Mouse (Mus musculus) intestine, embryonic 15.5 days (tissue): Measurements from ENCODE around the gene D630023F18Rik. TPM values are rescaled to one million over a fixed set of nuclear protein-coding genes. Genes with fewer than 3 reads are reported as not detected.
A peak's percentile ranks its signal among the peaks of the same experiment; 100 is the strongest.

ENCODE experiments used
- ATAC-seq: fragments of 200-750 bp; cut with Nextera tagmentation; 2 replicates; pipeline ENCODE4 v1.8.0; 2017; ENCODE audit warnings: moderate TSS enrichment, moderate library complexity
- H3K27ac ChIP-seq: fragments of 300-500 bp; sonication (generic); 2 replicates; pipeline ENCODE4 v1.5.1; 2015; ENCODE audit warnings: mild to moderate bottlenecking, inconsistent platforms
- H3K27me3 ChIP-seq: fragments of 300-500 bp; sonication (generic); replicated peaks from 2 replicates; pipeline ENCODE4 v1.6.1; 2015; ENCODE audit warnings: inconsistent platforms
- H3K36me3 ChIP-seq: fragments of 300-500 bp; sonication (generic); 2 replicates; pipeline ENCODE4 v1.6.1; 2015; ENCODE audit warnings: inconsistent platforms
- H3K4me1 ChIP-seq: fragments of 300-500 bp; sonication (generic); replicated peaks from 2 replicates; pipeline ENCODE4 v1.6.1; 2015; ENCODE audit warnings: inconsistent platforms
- H3K4me2 ChIP-seq: fragments of 300-500 bp; sonication (generic); replicated peaks from 2 replicates; pipeline ENCODE4 v1.6.1; 2015; ENCODE audit warnings: mild to moderate bottlenecking, inconsistent platforms
- H3K4me3 ChIP-seq: fragments of 300-500 bp; sonication (generic); replicated peaks from 2 replicates; pipeline ENCODE4 v1.5.1; 2015; ENCODE audit warnings: inconsistent platforms
- H3K9ac ChIP-seq: fragments of 300-500 bp; sonication (generic); 2 replicates; pipeline ENCODE4 v1.6.1; 2015; ENCODE audit warnings: inconsistent platforms
- H3K9me3 ChIP-seq: fragments of 300-500 bp; sonication (generic); 2 replicates; pipeline ENCODE4 v1.6.1; 2016; ENCODE audit warnings: inconsistent platforms
- WGBS: fragments of 180-500 bp; shearing (Covaris S2); methylation state at CpG from one replicate; pipeline ENCODE4 v1.1.7; 2015; 5-methylcytosine and 5-hydroxymethylcytosine counted together
- polyA plus RNA-seq: library from polyadenylated mRNA; unstranded; fragments of >200 nt; fragmentation: Nextera tagmentation; extraction: Ambion mirVana; gene quantifications from 2 replicates; pipeline ENCODE4 v1.2.1, GENCODE M21; 2015

The D630023F18Rik gene
- polyA plus RNA-seq, 1 experiment from 2014 or later = 0.13 TPM

DNA sequence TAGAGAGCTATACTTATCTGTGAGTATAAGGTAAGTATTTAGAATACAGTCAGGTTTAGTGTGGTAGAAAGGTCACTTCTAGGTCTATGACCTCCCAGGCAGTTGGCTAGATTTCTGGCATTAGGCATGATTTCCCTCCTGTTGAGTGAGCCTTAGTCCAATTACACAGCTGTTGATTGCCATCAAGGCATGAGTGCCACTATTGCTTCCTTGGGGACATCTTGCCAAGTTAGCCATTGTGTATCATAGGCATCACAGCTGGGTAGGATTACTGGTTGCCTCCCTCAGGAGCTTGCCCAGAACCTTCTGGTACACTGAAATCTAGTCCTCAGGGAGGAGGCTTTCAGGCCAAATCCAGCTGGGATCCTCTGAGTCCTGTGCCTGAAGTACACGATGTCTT, 9.8 kb upstream of the D630023F18Rik start:
- ATAC-seq = no peak
- Histone ChIP-seq H3K4me1 (no peaks in the 10 kb centered on the region), H3K4me2 (no peak overlapping the region), H3K4me3 (no peak overlapping the region), H3K9ac (no peak overlapping the region), H3K9me3 (no peaks in the 10 kb centered on the region), H3K27ac (no peak overlapping the region), H3K27me3 (no peaks in the 10 kb centered on the region), H3K36me3 (no peaks in the 10 kb centered on the region)
- 96% methylated on average over 1 of the region's 1 CpGs for WGBS

DNA sequence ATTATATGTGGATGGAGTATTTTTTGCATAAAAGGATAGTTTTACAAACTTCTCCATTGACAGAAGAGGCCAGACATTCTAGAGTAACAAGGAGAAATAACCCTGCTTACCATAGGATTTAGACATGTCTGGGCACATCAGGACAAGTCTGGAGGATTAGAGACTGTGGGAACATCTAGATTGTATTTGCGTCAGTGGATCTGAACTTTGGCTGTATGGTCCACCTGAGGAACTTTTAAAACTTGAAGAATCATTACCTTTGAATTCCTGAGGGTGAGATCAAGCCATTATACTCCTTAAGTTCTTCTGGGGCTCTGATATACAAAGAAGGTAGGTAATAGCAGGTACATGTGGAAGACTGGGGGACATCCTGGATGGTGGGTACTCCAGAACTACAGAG, 8.7 kb upstream of the D630023F18Rik start:
- H3K4me3 ChIP-seq = no peak overlapping the region
- no peaks in the 10 kb centered on the region for H3K36me3 ChIP-seq
- no peak for ATAC-seq
- no peaks in the 10 kb centered on the region for H3K4me1 ChIP-seq
- 97% methylated on average over 1 of the region's 1 CpGs for WGBS
- no peaks in the 10 kb centered on the region for H3K27me3 ChIP-seq
- no peaks in the 10 kb centered on the region for H3K9me3 ChIP-seq
- no peak overlapping the region for H3K27ac ChIP-seq
- H3K4me2 ChIP-seq = no peak overlapping the region
- H3K9ac ChIP-seq = no peak overlapping the region

DNA sequence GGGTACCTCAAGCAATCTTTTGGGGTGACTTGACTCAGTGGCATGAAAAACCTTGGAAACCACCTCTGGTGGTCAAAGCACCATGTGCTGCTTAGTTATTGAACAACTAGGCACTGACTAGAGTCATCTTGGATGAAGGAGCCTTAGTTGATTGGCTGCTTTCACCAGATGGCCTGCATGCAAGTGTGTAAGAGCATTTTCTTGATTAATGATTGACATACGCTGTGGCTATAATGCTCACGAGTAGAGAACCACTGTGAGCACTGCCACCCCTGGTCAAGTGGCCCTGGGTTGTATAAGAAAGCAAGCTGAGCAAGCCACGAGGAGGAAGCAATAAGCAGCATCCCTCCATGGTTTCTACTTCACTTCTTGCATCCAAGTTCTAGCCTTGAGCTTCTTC, 7.2 kb upstream of the D630023F18Rik start:
- Histone ChIP-seq H3K4me1 (no peaks in the 10 kb centered on the region), H3K27me3 (no peaks in the 10 kb centered on the region), H3K9ac (no peak overlapping the region), H3K4me3 (no peak overlapping the region), H3K36me3 (no peaks in the 10 kb centered on the region), H3K27ac (0 out of 2 replicates have a peak overlapping the region, but pooled peaks have one; percentile 51), H3K9me3 (no peaks in the 10 kb centered on the region), H3K4me2 (no peak overlapping the region)
- WGBS = 65% methylated on average over 3 of the region's 3 CpGs
- peak; percentile 91 for ATAC-seq

DNA sequence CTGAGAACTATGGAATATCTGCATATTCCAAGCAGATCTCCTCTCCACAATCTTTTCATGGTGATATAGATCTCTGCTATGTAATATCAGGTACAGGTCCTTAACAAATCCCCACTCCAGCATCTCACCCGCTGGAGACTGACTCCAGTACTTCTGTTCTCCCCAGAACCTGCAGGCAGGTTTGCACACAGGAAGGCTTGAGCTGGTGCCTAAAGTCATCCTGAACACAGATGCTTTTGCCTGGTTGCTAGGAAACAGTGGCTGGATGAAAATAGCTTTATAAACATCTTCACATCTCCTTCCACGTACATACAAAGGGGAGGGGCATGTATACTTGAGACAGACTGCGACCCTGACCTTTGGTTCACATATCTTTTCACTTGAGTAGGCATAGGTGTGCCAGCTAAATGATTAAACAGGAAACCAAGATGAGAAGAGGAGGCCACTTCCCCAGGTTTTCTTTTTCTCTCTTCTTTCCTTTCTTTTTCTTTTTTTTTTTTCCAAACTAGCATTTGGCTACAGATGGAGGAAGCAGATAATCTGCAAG, 6.7 kb upstream of the D630023F18Rik start:
- WGBS = 50% methylated on average over 3 of the region's 3 CpGs
- no peaks in the 10 kb centered on the region for H3K9me3 ChIP-seq
- H3K36me3 ChIP-seq = no peaks in the 10 kb centered on the region
- no peaks in the 10 kb centered on the region for H3K27me3 ChIP-seq
- no peak overlapping the region for H3K9ac ChIP-seq
- H3K27ac ChIP-seq = 0 out of 2 replicates have a peak overlapping the region, but pooled peaks have one; percentile 51
- no peak overlapping the region for H3K4me2 ChIP-seq
- H3K4me1 ChIP-seq = no peaks in the 10 kb centered on the region
- no peak overlapping the region for H3K4me3 ChIP-seq
- peak; percentile 90 for ATAC-seq

DNA sequence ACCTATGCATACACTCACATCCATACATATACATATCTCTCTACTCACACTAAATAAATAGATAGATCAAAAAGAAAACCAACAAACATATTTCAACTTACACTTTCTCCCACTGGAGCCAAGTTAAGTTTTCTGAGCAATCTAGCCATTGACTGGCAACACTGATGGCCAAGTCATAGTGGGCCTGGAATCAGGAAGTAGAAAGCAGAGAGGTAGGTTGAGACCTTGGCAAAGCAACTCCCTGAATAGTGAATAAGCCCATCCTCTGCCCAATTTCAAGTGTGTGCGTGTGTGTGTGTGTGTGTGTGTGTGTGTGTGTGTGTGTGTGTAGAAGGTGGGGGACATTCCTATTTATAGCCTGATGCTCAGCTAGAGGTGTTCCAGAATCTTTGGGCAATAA, 3.6 kb downstream of the D630023F18Rik start, which contains the start of gene Gm28845:
Gene Gm28845, minus strand, starts transcription at position 121 of the 400 bp plus-strand sequence.
- 94% methylated on average over 1 of the region's 1 CpGs for WGBS
- peak within 1 kb of the TSS; percentile 83 for H3K27ac ChIP-seq

DNA sequence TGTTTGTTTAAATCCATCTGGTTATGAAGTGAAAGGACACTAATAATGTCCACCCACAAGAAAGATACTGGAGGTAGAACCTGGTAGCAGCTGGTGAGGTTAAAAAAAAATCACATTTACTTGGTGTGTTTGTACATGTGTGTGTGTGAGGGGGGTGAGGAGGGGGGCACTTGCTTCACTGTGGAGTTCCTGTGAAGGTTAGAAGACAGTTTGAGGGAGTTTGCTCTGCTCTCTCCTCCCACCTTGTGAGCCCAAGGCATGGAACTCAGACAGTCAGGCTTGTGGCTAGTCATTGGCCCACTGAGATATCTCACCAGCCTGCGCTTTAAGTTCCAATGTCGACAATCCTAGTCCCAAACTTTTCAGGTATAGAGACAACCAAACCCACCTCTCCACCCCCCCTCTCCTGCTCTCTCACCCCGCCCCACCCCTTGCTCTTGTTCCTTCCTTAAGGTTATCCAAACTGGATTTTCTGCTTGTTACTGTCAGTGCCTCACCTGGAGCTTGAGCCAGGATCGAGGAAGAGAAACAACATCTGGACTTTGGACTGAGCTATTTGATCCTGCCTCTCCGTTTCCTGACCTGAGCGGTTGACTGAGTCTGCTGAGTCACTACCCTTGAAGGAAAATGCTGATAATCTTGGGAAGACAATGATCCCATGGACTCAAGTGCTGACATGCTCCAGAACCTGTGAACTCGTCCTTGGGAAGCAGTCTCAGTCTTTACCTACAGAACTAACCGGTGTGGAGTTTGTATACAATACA, 4.7 kb downstream of the D630023F18Rik start:
- no peak overlapping the region for H3K9ac ChIP-seq
- H3K36me3 ChIP-seq = no peaks in the 10 kb centered on the region
- H3K27me3 ChIP-seq = no peaks in the 10 kb centered on the region
- 43% methylated on average over 8 of the region's 8 CpGs for WGBS
- ATAC-seq = peak; percentile 95
- H3K9me3 ChIP-seq = no peaks in the 10 kb centered on the region
- H3K4me2 ChIP-seq = 0 out of 2 replicates have a peak overlapping the region, but pooled peaks have one; percentile 24
- peak overlapping the region; percentile 83 for H3K27ac ChIP-seq
- H3K4me3 ChIP-seq = no peak overlapping the region
- H3K4me1 ChIP-seq = no peaks in the 10 kb centered on the region

More for the DNA sequence above, 3.6 kb downstream of the D630023F18Rik start, which contains the start of gene Gm28845:
- Histone ChIP-seq H3K9ac (no peak within 1 kb of the TSS), H3K27me3 (no peaks in the 10 kb centered on the region), H3K4me2 (0 out of 2 replicates have a peak within 1 kb of the TSS, but pooled peaks have one; percentile 24), H3K4me1 (no peaks in the 10 kb centered on the region), H3K36me3 (no peaks in the 10 kb centered on the region), H3K9me3 (no peaks in the 10 kb centered on the region), H3K4me3 (no peak within 1 kb of the TSS)
- no peak for ATAC-seq

DNA sequence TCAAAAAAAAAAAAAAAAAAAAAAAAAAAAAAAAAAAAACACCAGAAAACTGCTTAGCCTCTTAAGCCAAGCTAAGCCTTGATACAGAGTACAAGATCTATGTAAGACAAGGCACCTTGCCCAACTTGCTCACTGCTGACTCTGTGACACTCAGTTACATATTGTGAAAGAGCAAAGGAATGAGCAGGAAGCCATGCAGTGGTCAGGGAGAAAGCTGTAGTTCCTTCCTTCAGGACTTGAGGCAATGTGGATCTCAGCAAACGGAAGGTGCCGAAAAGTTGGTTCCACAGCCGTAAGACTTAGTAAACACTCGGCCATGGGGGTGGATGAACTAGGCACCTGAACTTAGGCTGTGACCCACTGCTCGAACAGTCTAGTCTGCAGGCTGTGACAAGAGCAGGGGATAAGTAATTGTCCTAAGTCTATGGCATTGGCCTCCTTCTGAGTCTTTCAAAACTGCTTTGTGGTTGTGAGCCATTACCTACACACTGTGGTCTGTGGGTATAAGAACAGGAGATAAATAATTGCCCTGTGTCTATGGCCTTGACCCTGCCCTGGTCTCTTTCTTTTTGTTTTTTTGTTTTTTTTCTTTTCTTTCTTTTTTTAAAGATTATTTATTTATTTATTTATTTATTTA, 9.4 kb downstream of the D630023F18Rik start:
- WGBS = 89% methylated on average over 5 of the region's 5 CpGs
- Histone ChIP-seq H3K4me3 (no peak overlapping the region), H3K9ac (no peak overlapping the region), H3K36me3 (no peaks in the 10 kb centered on the region), H3K4me2 (no peak overlapping the region), H3K27ac (no peak overlapping the region), H3K9me3 (no peaks in the 10 kb centered on the region), H3K27me3 (no peaks in the 10 kb centered on the region), H3K4me1 (no peaks in the 10 kb centered on the region)
- ATAC-seq = no peak

DNA sequence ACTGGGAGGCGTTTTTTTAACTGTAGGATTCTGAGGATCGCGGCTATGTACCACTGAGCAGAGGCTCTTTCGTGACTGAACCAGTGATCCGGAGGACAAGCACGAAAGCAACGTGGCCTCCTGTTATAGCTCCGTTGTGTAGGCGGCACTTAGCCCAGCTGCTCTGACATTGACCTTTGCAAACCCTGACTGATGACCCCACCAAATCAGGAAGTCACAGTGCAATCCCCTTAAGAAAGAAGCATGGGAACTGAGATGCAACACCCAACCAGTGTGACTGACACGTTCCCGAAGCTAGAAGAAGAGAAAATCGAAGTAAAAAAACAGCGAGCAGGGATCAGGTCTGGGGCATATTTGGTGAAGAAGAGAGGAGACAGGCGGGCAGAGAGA, 10.2 kb downstream of the D630023F18Rik start:
- H3K4me3 ChIP-seq = no peak overlapping the region
- peak; percentile 25; the same call in 1 of the 2 replicates for ATAC-seq
- no peaks in the 10 kb centered on the region for H3K36me3 ChIP-seq
- no peak overlapping the region for H3K9ac ChIP-seq
- H3K27me3 ChIP-seq = no peaks in the 10 kb centered on the region
- H3K4me2 ChIP-seq = peak overlapping the region; percentile 10
- H3K4me1 ChIP-seq = no peaks in the 10 kb centered on the region
- WGBS = 54% methylated on average over 14 of the region's 14 CpGs
- H3K9me3 ChIP-seq = no peaks in the 10 kb centered on the region
- H3K27ac ChIP-seq = no peak overlapping the region

DNA sequence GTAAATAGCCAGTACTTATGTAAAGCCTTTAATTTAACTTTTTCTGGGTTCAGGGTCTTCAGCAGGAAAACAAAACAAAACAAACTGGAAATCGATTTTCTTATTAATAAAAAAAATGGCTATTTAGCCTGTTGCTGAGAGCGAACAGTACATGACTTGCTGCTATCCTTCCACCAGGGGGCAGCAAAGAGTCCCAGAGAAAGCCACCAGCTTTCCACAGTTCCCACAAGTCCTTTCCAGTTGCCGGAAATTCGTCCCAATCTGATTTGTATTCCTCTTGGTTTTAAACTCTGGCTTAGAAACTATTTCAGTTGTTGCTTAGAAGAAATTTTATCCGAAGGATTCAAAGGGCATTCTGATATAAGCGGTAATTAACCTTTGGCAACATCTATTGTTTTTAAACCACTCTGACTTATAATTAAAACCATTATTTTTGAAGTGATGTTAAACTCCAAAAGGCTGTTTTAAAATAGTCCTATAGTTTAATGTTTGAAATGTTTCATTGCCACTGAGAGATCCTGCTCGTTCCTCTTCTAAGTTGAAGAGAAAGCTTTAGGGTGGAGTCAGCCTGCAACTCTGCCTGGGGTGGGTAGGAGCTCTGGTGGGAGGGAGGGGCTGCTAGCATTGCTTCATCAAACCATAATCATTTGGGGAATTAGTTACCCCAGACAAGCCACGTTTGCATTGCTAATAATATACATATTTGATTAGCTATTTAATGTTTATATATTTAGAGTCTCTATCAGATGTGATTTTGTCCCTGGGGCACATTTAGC, 10.8 kb downstream of the D630023F18Rik start:
- no peak overlapping the region for H3K4me3 ChIP-seq

DNA sequence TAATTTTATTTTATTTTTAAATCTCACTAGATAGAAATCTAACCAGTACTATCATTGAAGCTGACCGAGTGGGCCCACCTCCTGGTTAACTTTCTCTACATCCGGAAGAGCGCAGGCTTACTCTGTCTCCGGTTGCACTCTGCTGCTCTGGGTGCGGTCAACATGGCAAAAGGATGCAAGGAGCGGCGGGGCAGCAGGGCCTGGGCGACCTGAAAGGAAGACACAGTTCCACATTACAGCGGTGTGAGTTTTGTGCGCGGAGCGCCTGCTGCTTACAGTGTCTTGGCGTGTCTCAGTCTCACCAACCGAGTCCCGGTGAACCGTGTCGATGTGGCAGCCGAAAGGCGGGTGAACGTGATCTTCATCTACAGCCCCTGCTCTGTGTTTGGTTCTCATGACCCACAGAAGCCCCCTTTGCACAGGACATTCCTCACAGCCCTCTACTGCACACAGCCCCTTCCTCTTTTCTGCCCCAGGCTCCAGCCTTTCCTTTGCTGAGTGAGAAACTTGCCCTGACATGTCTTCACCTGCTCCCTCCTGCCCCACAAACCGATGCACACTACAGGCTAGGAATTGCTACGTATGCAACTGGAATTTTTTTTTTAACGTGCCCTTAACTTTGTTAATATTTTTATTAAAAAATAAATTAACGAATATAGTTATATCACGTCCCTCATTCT, 13.1 kb downstream of the D630023F18Rik start:
- no peaks in the 10 kb centered on the region for H3K4me1 ChIP-seq
- WGBS = 80% methylated on average over 25 of the region's 25 CpGs
- no peak overlapping the region for H3K9ac ChIP-seq
- no peaks in the 10 kb centered on the region for H3K27me3 ChIP-seq
- H3K4me2 ChIP-seq = no peak overlapping the region
- no peaks in the 10 kb centered on the region for H3K36me3 ChIP-seq
- H3K27ac ChIP-seq = no peak overlapping the region
- H3K4me3 ChIP-seq = no peak overlapping the region
- no peaks in the 10 kb centered on the region for H3K9me3 ChIP-seq
- ATAC-seq = no peak

More for the DNA sequence above, 10.8 kb downstream of the D630023F18Rik start:
- no peak overlapping the region for H3K9ac ChIP-seq
- no peaks in the 10 kb centered on the region for H3K4me1 ChIP-seq
- peak; percentile 86 for ATAC-seq
- 8% methylated on average over 8 of the region's 8 CpGs for WGBS
- H3K27me3 ChIP-seq = no peaks in the 10 kb centered on the region
- no peak overlapping the region for H3K27ac ChIP-seq
- H3K9me3 ChIP-seq = no peaks in the 10 kb centered on the region
- no peaks in the 10 kb centered on the region for H3K36me3 ChIP-seq
- H3K4me2 ChIP-seq = peak overlapping the region; percentile 10

DNA sequence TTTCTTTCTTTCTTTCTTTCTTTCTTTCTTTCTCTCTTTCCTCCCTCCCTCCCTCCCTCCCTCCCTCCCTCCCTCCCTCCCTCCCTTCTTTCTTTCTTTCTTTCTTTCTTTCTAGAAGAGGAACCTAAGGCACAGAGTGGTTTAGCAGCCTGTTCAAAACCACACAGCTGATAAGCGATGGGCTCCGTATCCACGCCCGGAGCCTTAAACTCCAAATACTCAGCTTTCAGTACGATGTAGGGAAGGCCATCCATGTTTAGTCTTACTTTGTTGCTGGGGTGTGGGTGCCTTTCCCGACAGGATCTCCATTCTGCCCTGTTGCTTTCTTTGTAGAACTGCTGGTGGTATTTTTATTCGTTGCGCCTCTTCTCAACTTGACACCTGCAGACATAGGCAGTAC, 13.8 kb downstream of the D630023F18Rik start:
- WGBS = 87% methylated on average over 8 of the region's 8 CpGs
- no peak overlapping the region for H3K4me2 ChIP-seq
- no peak overlapping the region for H3K27ac ChIP-seq
- no peak overlapping the region for H3K4me3 ChIP-seq
- H3K9me3 ChIP-seq = no peaks in the 10 kb centered on the region
- H3K36me3 ChIP-seq = no peaks in the 10 kb centered on the region
- no peaks in the 10 kb centered on the region for H3K27me3 ChIP-seq
- H3K9ac ChIP-seq = no peak overlapping the region
- no peaks in the 10 kb centered on the region for H3K4me1 ChIP-seq
- no peak for ATAC-seq
